Mouse (Mus musculus): ENCODE results near the gene Atn1. TPM values are rescaled to one million over a fixed set of nuclear protein-coding genes. Genes with fewer than 3 reads are reported as not detected.

Gene Atn1
- total RNA-seq, 2 experiments from 2014 or later = 174 to 180 TPM

Small RNAs within 50 kb of the gene (microRNA-seq; reads per million reads assigned to microRNA genes)
- gene Mir141 (30.1 reads per million, percentile 40 among the genes with 10 or more reads in this experiment), gene Mir200c (594 reads per million, percentile 71 among the genes with 10 or more reads in this experiment)

Other genes starting within 250 kb of the Atn1 start
- under 1 TPM; 0.38 to 0.62 TPM for gene C1ra, start 244.1 kb downstream of the Atn1 start, total RNA-seq (2021)
- 1 to 10 TPM in 1 of 2 experiments, under 1 TPM in 1; 0.28 to 1.1 TPM for gene C1s1, start 214.2 kb downstream of the Atn1 start, total RNA-seq (2021)
- gene C1rb, start 186.2 kb downstream of the Atn1 start, total RNA-seq (2021) = not detected
- gene C1s2, start 120.4 kb downstream of the Atn1 start, total RNA-seq (2021) = 1 to 10 TPM in 1 of 2 experiments, under 1 TPM in 1; 0.28 to 1.0 TPM
- 10 to 100 TPM; 36.9 to 39.8 TPM for gene Lpcat3, start 93.5 kb downstream of the Atn1 start, total RNA-seq (2021)
- gene Emg1, start 44.3 kb downstream of the Atn1 start, total RNA-seq (2021) = 10 to 100 TPM; 56.7 to 56.9 TPM
- 100 to 1,000 TPM; 169 to 170 TPM for gene Phb2, start 44.2 kb downstream of the Atn1 start, total RNA-seq (2021)
- gene Ptpn6, start 17.8 kb downstream of the Atn1 start, total RNA-seq (2021) = 1 to 10 TPM; 3.3 to 9.2 TPM
- 100 to 1,000 TPM; 334 to 350 TPM for gene Grcc10, start 15.2 kb downstream of the Atn1 start, total RNA-seq (2021)
- not detected for gene Gm45234, start 503 bp downstream of the Atn1 start, total RNA-seq (2021)
- 100 to 1,000 TPM; 190 to 217 TPM for gene Eno2, start 13.1 kb upstream of the Atn1 start, total RNA-seq (2021)
- gene Lrrc23, start 23.2 kb upstream of the Atn1 start, total RNA-seq (2021) = 1 to 10 TPM; 2.1 to 4.3 TPM
- gene Spsb2, start 52.1 kb upstream of the Atn1 start, total RNA-seq (2021) = 1 to 10 TPM; 4.1 TPM
- 100 to 1,000 TPM; 275 to 296 TPM for gene Tpi1, start 57.8 kb upstream of the Atn1 start, total RNA-seq (2021)
- gene Usp5, start 73.0 kb upstream of the Atn1 start, total RNA-seq (2021) = 100 to 1,000 TPM; 192 to 202 TPM
- 10 to 100 TPM in 1 of 2 experiments, 1 to 10 TPM in 1; 6.9 to 10.8 TPM for gene Cdca3, start 73.0 kb upstream of the Atn1 start, total RNA-seq (2021)
- gene Gnb3, start 83.8 kb upstream of the Atn1 start, total RNA-seq (2021) = under 1 TPM; 0.32 to 0.46 TPM
- gene P3h3, start 101.2 kb upstream of the Atn1 start, total RNA-seq (2021) = 10 to 100 TPM; 55.9 to 56.1 TPM
- 100 to 1,000 TPM; 145 to 164 TPM for gene Gpr162, start 107.5 kb upstream of the Atn1 start, total RNA-seq (2021)
- gene Cd4, start 131.7 kb upstream of the Atn1 start, total RNA-seq (2021) = 1 to 10 TPM in 1 of 2 experiments, under 1 TPM in 1; 0.52 to 1.2 TPM
- gene Lag3, start 155.2 kb upstream of the Atn1 start, total RNA-seq (2021) = 1 to 10 TPM; 1.7 to 2.3 TPM
- gene Ptms, start 163.6 kb upstream of the Atn1 start, total RNA-seq (2021) = 1,000 to 10,000 TPM; 1,603 to 1,633 TPM
- gene Mlf2, start 174.9 kb upstream of the Atn1 start, total RNA-seq (2021) = 100 to 1,000 TPM; 467 to 469 TPM
- gene Cops7a, start 209.0 kb upstream of the Atn1 start, total RNA-seq (2021) = 10 to 100 TPM; 67.8 to 72.6 TPM
- 10 to 100 TPM; 89.1 to 97.3 TPM for gene Pianp, start 240.2 kb upstream of the Atn1 start, total RNA-seq (2021)

All from left cerebral cortex, postnatal 4 days (tissue).